Mouse (Mus musculus): Measurements from ENCODE around the gene Gal3st1.
A peak's percentile ranks its signal among the peaks of the same experiment; 100 is the strongest.
"Not testable (repeated sequence)": the region's sequence is repeated elsewhere in the genome, so short reads cannot be mapped to it uniquely, and the experiment has no call there.

Gal3st1 gene

GRCm38 (mm10) chr11:3983863-3984745, 668 bp downstream of the Gal3st1 start:
- no peak for DNase-seq

- no peak for DNase-seq
Measured at GRCm38 (mm10) chr11:3989748-3990147, 6.3 kb downstream of the Gal3st1 start.

GRCm38 (mm10) chr11:3993132-3993531, 9.7 kb downstream of the Gal3st1 start:
- DNase-seq = no peak

GRCm38 (mm10) chr11:3993914-3994313, 10.5 kb downstream of the Gal3st1 start:
- DNase-seq = no peak

- DNase-seq = no peak
Measured at GRCm38 (mm10) chr11:3995511-3995910, 12.1 kb downstream of the Gal3st1 start.

- no peak for DNase-seq
Measured at GRCm38 (mm10) chr11:3996840-3997239, 13.4 kb downstream of the Gal3st1 start.

GRCm38 (mm10) chr11:3997978-3998720, 14.7 kb downstream of the Gal3st1 start:
- DNase-seq = peak in 1 of 2 experiments; percentile 27

GRCm38 (mm10) chr11:3999547-3999946, 16.1 kb downstream of the Gal3st1 start:
- no peak for DNase-seq

GRCm38 (mm10) chr11:4001603-4002002, 18.2 kb downstream of the Gal3st1 start:
- peak; percentile 76 to 83 for DNase-seq

- DNase-seq = no peak
Measured at GRCm38 (mm10) chr11:4005220-4005805, 21.9 kb downstream of the Gal3st1 start.

GRCm38 (mm10) chr11:4006462-4006861, 23.0 kb downstream of the Gal3st1 start:
- no peak for DNase-seq

- no peak for DNase-seq
Measured at GRCm38 (mm10) chr11:4012616-4013015, 29.2 kb downstream of the Gal3st1 start.

- DNase-seq = not testable (repeated sequence)
Measured at GRCm38 (mm10) chr11:4015796-4016195, 32.4 kb downstream of the Gal3st1 start.

- not testable (repeated sequence) for DNase-seq
Measured at GRCm38 (mm10) chr11:4022111-4022510, 38.7 kb downstream of the Gal3st1 start.

GRCm38 (mm10) chr11:4023321-4023720, 39.9 kb downstream of the Gal3st1 start:
- DNase-seq = no peak

GRCm38 (mm10) chr11:4027066-4027465, 43.6 kb downstream of the Gal3st1 start:
- DNase-seq = no peak

- no peak for DNase-seq
Measured at GRCm38 (mm10) chr11:4027561-4028334, 44.3 kb downstream of the Gal3st1 start.

GRCm38 (mm10) chr11:4029343-4029742, 45.9 kb downstream of the Gal3st1 start:
- no peak for DNase-seq

- DNase-seq = no peak
Measured at GRCm38 (mm10) chr11:4031126-4031941, 47.9 kb downstream of the Gal3st1 start, which contains the start of gene Sec14l4. Gene Sec14l4, plus strand, starts transcription at chr11:4031462.

GRCm38 (mm10) chr11:4031961-4032360, 48.5 kb downstream of the Gal3st1 start:
- no peak for DNase-seq

GRCm38 (mm10) chr11:4033471-4033870, 50.0 kb downstream of the Gal3st1 start:
- no peak for DNase-seq

- no peak for DNase-seq
Measured at GRCm38 (mm10) chr11:4034169-4034568, 50.7 kb downstream of the Gal3st1 start.
